Mouse (Mus musculus) thymus, postnatal 14 days (tissue): ENCODE results near the gene Rassf1.
"Not testable (repeated sequence)": the region's sequence is repeated elsewhere in the genome, so short reads cannot be mapped to it uniquely, and the experiment has no call there.

ENCODE experiments used
- DNase-seq: peaks from one replicate; pipeline ENCODE4 v3.0.0; 2021

Rassf1 gene

DNA sequence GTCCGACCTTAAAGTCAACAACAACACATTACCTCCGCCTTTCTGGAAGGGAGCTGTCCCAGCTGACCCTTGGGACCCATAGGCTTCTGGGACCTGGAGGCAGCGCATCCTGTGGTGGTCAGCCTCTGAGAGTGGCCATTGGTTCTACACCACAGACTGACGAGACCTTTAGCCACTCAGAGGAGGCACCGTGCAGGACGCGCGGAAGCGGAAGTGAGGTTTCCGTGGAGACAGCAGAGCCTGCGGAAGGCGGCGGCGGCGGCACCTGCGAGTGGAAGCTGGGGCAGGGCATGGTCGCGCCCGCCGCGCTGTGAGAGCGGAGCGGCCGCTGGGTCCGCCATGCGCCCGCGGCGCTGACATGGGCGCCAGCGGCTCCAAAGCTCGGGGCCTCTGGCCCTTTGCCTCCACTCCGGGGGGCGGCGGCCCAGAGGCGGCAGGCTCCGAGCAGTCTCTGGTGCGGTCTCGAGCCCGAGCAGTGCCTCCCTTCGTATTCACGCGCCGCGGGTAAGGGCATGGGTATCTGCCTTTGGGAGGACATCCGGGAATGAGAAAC, 11.8 kb downstream of the Rassf1 start, which contains the start of gene Tusc2:
Gene Tusc2 (plus strand): TSS at position 227 of the 553 bp plus-strand sequence.
- DNase-seq, result peak; percentile 94

DNA sequence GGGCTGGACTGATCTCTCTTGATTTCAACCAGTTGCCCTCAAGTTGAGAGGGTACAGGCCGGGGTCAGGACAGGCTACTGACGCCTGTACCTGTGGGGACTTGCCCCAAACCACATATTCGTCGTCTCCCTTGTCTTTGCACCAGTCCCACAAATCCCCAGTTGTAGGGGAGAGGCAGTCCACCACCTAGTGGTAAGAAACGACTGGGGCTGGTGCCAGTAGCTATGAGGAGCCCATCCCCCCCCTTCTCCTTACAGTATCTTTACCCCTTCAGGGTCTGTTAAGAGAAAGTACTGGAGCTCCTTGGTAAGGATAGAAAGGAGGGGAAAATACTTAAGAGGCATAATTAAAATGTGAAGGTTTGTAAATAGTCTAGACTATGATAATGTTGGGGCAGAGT, 14.2 kb downstream of the Rassf1 start:
- not testable (repeated sequence) for DNase-seq

DNA sequence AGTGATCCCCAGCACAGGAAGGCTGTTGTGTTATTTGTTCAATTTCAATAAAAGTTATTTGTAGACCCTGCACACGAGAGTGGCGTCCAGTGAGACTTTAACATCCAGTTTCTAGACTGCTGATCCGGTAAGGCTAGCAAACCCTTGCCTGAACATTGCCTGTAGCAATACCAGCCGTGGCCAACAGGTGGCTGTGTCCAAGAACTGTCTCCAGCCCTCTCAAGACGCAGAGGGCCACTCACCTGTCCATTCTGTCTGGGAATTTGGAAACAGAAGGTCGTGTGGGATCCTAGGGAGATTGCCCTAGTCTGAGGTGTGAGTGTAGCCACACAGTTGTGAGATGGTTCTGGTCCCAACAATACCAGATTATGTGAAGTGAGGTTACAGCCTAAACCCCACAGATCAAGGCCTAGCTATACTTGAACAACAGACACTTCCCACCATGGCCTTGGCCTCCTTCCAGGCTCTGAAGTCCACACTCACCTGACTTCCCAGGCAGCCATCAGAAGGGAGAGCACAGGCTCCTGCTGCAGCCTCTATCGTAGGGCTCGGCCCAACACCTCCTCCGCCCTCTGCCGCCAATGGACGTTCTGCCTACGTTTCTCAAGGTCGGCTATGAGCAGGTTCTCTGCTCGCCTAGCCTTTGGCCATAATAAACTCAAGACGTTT, 14.8 kb downstream of the Rassf1 start:
- peak; percentile 81 for DNase-seq

DNA sequence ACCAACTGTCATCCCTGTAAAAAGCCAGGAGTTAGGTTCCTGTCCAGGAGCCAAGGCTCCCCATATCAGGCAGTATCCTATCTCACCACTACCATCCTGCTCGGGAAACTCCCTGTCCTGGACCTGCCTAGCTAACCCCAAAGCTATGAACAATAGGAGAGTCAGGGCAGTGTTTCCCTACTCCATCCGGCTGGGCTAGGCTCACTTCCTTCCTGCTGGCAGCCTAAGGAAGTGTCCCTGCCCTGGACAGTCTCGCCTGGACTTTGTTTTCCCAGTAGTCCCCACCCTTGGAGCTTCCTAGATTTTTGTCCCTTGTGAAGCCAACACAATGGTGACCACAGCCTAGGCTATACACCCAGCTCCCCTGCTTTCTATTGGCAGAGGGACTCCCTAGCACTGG, 15.5 kb downstream of the Rassf1 start:
- DNase-seq, result no peak

DNA sequence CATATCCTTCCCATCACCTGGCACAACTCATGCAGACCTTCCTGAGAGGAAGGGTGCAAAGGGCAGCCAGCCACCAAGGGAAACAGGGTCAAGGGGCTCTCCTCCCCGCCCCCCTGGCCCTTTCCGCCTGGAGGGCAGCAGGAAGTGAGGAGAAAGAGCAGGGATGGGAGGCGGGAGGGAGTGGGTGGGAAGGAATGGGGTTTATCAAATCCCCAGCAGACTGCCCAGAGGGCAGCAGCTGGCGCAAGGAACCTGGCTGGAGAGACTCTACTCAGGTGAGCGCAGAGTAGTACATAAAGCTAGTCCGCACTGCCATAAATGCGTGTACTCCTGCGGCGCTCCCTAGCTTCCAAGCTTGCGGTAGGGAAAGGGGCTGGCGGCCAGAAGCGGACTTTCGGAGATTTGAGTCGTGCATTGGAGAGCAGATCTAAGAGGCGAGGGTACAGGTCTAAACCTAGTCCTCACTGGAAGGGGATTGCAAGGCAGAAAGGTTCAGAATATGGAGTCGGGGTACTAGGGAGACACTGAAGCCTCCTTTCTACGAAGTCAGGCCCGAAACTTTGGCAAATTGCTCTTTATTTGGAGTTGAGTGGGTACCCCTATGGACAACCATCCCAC, 16.5 kb downstream of the Rassf1 start, which contains the start of gene Hyal2:
Gene Hyal2 (plus strand): TSS at position 244 of the 618 bp plus-strand sequence.
- no peak for DNase-seq

DNA sequence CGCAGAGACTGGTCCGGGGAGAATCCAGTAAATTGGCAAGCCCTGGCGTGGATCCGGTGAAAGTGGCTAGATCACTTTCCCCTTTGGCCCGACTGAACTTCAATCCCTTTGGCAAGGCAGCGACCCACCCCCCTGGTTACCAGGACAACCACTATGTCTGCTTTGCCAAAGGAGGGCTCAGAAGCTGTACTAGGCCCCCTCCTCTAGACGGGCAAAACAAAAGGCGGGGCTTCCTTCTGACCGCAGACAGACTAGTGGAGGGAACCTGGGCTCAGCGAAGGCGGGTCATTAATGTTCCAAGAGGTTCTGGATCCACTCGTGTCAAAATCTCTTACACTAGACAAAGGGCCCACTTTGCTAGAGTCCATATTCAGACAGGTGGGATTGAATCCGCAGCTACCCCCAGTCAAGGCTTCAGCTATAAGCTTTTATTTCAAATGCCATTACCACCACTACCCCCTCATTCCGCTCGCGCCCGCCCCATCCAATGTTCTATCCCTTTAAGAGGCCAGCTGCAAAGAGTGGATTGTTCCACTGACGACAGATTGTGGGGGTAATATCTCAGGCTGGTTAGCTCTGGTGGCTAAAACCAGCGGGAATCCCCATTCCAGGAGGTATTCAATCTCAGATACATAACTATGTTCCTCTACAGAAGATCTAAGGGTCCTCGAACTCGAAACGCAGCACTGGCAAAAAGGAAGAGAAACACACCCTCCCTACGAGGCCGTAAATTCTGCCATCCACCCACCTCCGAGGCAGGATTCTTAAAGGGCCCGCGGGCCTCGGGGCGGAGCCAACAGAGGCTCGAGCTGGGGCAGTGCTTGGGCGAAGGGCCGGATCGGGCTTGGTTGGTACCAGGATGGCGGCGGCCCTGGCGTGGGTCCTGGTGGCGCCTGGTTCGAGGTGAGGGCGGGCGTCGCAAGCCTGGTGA, 17.2 kb downstream of the Rassf1 start:
- peak; percentile 84 for DNase-seq

DNA sequence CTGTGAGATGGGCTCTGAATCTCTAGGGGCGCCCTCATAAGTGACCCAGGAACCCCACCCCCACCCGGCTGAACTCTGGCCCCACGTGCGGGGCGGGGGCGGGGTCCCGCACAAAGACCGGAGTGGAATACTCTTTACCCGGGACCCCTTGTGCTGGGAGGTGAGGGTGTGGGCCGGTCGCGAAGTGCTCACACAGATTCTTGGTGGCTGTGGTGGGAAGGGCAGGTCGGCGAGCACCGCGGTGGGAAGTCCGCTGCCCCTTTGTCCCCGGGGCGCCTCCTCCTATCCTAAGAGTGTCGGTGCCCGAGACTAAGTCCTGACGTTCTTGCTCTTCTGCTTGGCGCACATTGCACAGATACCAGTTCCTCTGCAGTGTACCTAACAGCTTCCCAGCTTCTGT, 17.9 kb downstream of the Rassf1 start:
- no peak for DNase-seq

DNA sequence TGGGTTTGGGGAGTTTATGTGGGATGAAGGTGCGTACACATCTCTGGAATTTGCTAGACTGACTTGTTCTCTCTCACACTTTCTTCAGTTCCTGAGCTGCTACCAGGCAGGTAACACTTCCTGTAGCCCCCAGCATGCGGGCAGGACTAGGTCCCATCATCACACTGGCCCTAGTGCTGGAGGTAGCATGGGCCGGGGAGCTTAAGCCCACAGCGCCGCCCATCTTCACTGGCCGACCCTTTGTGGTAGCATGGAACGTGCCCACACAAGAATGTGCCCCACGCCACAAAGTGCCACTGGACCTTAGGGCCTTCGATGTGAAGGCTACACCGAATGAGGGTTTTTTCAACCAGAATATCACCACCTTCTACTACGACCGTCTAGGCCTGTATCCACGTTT, 18.7 kb downstream of the Rassf1 start:
- DNase-seq, result peak; percentile 23

DNA sequence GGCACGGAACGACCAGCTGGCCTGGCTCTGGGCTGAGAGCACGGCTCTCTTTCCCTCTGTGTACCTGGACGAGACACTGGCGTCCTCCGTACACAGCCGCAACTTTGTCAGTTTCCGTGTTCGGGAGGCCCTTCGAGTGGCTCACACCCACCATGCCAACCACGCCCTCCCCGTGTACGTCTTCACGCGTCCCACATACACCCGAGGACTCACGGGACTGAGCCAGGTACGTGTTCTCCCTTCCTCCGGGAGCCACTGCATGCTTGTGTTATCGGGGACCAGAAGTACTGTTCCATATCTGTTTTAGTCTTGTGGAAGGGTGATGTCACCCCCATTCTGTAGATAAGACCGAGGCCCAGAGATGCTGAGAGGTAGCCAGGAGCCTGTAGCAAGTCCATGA, 19.5 kb downstream of the Rassf1 start:
- DNase-seq, result no peak

DNA sequence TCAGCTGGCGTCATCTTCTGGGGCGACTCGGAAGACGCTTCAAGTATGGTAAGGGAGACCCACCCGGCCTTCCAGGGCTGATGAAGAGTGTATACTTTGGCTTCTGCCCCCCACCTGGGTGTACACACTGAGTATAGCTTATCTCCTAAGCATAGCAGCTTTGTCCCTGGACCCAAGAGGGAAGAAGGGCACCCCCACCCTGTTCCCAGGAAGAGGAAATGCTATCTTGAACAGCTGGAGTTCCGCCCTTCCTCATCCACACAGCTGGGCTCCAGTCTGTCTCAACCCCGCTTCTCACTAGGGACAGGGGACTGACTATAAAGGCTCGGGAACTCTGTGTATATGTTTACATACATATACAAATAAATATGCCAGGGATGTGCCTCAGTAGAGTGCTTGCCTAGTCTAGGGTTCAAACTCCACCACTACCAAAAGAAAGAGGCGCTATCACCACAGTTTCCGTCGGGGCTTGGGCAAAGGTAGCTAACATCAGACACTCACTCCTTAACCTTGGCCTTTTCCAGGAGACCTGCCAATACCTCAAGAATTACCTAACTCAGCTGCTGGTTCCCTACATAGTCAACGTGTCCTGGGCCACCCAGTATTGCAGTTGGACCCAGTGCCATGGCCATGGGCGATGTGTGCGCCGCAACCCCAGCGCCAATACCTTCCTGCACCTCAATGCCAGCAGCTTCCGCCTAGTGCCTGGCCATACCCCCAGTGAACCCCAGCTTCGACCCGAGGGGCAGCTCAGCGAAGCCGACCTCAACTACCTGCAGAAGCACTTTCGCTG, 20.4 kb downstream of the Rassf1 start:
- DNase-seq, result no peak

DNA sequence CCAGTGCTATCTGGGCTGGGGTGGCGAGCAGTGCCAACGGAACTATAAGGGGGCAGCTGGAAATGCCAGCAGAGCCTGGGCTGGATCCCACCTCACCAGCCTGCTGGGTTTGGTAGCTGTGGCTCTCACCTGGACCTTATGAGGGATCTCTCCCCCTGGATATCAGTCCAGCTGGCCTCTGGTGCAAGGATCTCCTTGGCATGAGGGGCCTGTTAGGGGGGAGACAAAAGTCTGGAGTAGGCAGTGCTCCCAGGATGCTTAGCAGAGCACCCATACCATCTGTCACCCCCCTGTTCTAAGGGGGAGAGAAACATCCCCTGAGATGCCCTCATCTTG, 20.9 kb downstream of the Rassf1 start:
- no peak for DNase-seq

DNA sequence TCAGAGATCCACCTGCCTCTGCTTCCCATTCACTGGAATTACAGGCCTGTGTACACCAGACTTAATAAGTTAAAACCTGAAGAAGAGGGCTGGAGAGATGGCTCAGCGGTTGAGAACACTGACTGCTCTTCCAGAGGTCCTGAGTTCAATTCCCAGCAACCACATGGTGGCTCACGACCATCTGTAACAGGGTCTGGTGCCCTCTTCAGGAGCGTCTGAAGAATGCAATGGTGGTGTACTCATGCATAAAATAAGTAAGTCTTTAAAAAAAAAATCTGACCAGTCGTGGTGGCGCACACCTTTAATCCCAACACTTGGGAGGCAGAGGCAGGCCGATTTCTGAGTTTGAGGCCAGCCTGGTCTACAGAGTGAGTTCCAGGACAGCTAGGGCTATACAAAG, 22.4 kb downstream of the Rassf1 start:
- not testable (repeated sequence) for DNase-seq

DNA sequence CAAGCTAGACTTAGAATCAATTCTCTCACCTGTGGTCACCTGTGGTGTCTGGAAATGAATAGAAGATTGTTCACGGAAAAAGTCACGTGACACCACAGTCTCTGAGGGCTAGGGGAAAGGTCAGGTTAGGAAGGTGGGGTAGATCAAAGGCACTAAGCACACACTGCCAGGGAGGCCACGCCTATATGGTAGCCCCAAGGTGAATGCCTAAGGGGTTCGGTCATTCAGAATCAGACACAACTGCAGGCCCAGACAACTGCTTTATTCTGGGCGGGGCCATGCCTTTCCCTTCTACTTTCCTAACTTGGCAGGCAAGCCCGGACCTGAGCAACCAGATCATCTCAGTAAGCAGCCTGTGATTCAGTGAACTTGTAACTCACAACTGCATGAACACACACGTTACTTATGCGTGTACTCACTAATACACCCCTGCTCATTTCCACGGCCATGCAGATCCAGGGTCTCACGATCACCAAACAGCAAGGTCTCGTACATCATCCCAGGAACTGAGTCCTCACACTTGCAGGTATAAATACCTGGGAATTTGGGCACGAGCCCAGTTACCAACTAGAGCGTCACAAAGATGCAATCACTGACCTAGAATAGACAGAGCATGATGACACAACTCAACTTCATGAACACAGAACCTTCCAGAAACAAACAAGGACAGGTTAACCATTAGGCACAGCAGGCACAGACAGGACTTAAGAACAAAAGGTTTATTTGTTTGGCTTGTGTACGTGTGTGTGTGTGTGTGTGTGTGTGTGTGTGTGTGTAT, 24.4 kb downstream of the Rassf1 start:
- DNase-seq, result no peak

DNA sequence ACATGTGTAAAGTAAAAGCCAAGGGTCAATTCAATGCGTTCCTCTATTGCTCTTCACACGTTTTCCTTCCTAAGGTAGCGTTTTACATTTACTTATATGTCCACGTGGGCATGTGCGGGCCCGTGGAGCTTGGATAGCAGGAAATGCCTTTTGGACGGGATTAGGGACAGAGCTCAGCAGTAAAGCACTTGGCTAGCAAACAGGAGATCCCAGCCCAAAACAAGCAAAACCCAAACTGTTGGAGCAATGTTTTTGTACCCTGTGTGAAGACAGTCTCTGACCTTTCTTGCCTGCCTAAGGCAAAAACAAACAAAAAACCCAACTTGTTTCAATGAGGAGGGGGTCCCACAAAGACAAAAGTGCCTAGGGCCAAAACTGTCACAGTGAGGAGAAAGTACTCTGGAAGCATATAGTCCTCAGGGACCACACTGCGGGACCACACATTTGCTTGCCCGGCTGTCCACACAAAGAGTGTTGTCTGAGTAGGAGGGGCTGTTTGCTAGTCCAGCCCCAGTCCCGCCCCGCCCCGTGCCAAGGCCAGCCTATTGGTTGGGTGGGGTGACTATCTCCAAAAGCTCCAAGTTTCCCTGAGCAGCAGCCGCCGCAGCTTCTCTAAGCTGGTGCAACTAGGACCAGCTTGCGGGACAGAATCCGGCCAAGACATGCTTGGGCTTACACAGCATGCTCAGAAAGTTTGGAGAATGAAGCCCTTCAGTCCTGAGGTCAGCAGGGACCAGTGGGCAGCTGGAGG, 25.2 kb downstream of the Rassf1 start, which contains the start of gene Hyal1:
Gene Hyal1 (plus strand): TSS at position 571 of the 751 bp plus-strand sequence.
- DNase-seq, result no peak

DNA sequence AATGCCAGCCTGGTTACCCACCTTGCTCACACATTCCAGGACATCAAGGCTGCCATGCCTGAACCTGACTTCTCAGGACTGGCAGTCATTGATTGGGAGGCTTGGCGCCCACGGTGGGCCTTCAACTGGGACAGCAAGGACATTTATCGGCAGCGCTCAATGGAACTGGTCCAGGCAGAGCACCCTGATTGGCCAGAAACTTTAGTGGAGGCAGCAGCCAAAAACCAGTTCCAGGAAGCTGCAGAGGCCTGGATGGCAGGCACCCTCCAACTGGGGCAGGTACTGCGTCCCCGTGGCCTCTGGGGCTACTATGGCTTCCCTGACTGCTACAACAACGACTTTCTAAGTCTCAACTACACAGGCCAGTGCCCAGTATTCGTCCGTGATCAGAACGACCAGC, 26.5 kb downstream of the Rassf1 start:
- no peak for DNase-seq

DNA sequence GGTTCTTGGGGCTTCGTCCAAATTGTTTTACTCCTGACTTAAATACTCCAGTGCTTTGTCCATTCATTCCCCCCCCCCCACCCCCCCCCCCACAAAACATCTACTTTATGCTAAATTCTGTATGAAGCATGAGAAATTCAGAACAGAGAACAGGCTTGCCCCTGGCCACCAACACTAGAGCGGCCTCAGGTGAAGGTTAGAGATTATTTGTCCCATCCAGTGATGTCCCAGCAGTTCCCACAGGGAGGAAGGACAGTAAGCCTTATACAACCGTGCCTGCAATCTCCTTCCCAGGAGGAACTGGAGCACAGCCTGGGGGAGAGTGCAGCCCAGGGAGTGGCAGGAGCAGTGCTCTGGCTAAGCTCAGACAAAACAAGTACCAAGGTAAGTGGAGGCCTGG, 27.2 kb downstream of the Rassf1 start, which contains the start of gene Naa80:
Gene Naa80 (plus strand): TSS at position 301 of the 400 bp plus-strand sequence.
- DNase-seq, result no peak

DNA sequence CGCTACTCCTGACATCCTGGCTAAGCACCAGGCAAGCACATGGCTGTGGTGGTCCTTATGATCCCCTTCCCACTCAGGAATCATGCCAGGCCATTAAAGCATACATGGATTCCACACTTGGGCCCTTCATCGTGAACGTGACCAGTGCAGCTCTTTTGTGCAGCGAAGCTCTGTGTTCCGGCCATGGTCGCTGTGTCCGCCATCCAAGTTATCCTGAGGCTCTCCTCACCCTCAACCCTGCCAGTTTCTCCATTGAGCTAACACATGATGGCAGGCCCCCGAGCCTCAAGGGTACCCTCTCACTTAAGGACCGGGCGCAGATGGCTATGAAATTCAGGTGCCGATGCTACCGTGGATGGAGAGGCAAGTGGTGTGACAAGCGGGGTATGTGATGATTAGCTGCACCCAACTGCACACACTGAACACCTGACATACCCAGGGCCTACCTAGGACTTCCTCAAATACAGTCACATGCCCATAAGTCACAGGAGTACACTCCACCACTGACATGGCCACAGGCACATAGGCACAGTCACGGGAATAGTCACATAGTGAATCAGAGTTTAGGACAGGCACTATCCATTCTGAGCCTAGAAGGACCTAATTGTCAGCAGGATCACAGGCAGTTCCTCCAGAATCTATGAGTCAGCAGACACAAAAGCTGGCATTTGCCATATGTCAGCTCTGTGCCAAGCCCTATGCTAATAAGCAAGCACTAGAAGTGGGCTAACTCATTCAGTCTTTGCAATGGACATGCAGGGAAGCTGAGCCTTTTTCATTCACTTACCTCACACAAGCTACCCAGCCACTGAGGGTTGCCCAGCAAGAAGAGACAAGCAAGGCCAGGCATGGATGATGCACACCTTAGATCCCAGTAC, 27.9 kb downstream of the Rassf1 start:
- DNase-seq, result no peak

DNA sequence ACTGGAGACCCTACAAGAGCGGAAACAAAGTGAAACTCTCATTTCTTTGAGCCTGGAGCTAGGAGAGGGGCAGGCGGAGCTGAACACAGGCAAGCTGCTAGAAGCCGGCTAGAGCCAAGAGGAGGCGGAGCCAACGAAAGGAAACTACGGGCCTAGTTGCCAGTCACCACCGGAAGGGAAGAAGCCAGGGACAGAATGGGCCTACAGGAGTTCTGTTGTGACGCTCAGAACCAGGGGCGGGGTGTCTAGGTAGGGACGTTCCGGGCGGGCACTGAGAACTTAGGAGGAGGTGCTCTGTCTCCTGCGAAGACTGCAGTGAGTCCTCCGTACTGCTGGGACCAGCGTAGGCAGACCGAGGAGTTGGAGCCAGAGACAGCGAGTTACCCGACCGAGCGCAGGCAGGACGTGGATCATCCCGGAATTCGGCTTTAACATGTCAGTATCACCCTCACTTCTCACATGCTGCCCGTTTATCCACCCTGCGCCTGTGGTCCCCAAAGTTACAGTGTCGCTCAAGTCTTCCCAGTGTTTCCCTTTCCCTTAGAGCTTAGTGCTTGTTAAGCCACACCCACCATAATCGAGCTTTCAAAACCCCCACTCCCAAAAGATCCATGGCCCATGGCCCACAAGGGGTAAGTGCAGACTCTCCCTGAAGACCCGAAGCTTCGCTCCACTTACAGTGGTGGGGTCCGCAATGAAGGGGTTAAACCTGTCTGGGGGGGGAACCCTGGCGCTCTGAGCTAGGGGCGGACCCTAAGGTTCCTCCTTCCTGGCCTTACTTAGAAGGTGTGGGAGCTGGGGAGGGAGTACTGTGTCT, 29.4 kb downstream of the Rassf1 start, which contains the start of gene Hyal3:
Gene Hyal3 (plus strand): TSS at position 318 of the 817 bp plus-strand sequence.
- peak; percentile 89 for DNase-seq

DNA sequence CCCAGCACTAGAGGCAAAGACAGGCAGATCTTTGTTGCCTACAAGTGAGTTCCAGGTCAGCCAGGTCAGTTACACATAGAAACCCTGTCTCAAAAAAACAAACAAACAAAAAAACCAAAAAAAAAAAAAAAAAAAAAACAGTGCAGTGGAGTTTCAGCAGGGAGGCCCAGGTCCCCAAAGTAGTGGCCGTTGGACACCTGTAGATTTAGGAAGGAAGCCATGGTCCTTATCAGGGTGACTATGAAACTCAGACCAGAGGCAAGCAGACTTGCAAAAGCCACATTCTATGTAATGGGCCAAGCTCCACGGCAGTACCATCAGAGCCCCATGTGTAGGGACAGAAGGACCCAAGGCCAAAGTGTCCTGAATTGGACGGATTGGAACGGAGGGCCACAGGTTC, 30.2 kb downstream of the Rassf1 start:
- DNase-seq, result no peak
